Mouse (Mus musculus): ENCODE results near the gene Smarcb1. TPM values are rescaled to one million over a fixed set of nuclear protein-coding genes. Genes with fewer than 3 reads are reported as not detected.

The Smarcb1 gene
- polyA plus RNA-seq, 1 experiment from 2014 or later, result 185 TPM

- peaks cover 27% of the 10 kb centered on the region for H3K4me1 ChIP-seq
- H3K9me3 ChIP-seq, result no peaks in the 10 kb centered on the region
- ATAC-seq (ENCODE audit: insufficient number of reproducible peaks, low FRiP score, low TSS enrichment, low read depth), result peak; percentile 68
- H3K4me2 ChIP-seq, result peak overlapping the region; percentile 65
- H3K27me3 ChIP-seq, result no peaks in the 10 kb centered on the region
- H3K27ac ChIP-seq, result peak overlapping the region; percentile 95
- H3K36me3 ChIP-seq, result peaks cover 15% of the 10 kb centered on the region
- peak overlapping the region; percentile 75 for H3K4me3 ChIP-seq
- H3K9ac ChIP-seq, result peak overlapping the region; percentile 72; the same call in 1 of the 2 replicates
- WGBS, result 2% methylated on average over 27 of the region's 27 CpGs
Observed at GRCm38 (mm10) chr10:75859107-75859746, 62.2 kb downstream of the Smarcb1 start.

- Histone ChIP-seq H3K9me3 (no peaks in the 10 kb centered on the region), H3K9ac (no peak overlapping the region), H3K4me1 (peaks cover 27% of the 10 kb centered on the region), H3K27ac (no peak overlapping the region), H3K4me2 (no peak overlapping the region), H3K4me3 (no peak overlapping the region), H3K36me3 (peaks cover 15% of the 10 kb centered on the region), H3K27me3 (no peaks in the 10 kb centered on the region)
- WGBS, result 90% methylated on average over 4 of the region's 4 CpGs
- ATAC-seq (ENCODE audit: insufficient number of reproducible peaks, low FRiP score, low TSS enrichment, low read depth), result no peak
Observed at GRCm38 (mm10) chr10:75857598-75857997, 63.8 kb downstream of the Smarcb1 start.

GRCm38 (mm10) chr10:75856976-75857375 is 64.4 kb downstream of the Smarcb1 start:
- Histone ChIP-seq H3K36me3 (peaks cover 15% of the 10 kb centered on the region), H3K4me1 (peaks cover 27% of the 10 kb centered on the region), H3K27me3 (no peaks in the 10 kb centered on the region), H3K9me3 (no peaks in the 10 kb centered on the region), H3K4me2 (no peak overlapping the region), H3K27ac (no peak overlapping the region), H3K9ac (no peak overlapping the region), H3K4me3 (no peak overlapping the region)
- WGBS, result 75% methylated on average over 3 of the region's 3 CpGs
- no peak for ATAC-seq (ENCODE audit: insufficient number of reproducible peaks, low FRiP score, low TSS enrichment, low read depth)

- Histone ChIP-seq H3K27me3 (no peaks in the 10 kb centered on the region), H3K4me1 (peaks cover 33% of the 10 kb centered on the region), H3K27ac (no peak overlapping the region), H3K4me3 (no peak overlapping the region), H3K4me2 (no peak overlapping the region), H3K36me3 (peaks cover 15% of the 10 kb centered on the region), H3K9me3 (no peaks in the 10 kb centered on the region), H3K9ac (no peak overlapping the region)
- no peak for ATAC-seq (ENCODE audit: insufficient number of reproducible peaks, low FRiP score, low TSS enrichment, low read depth)
- 75% methylated on average over 11 of the region's 11 CpGs for WGBS
Observed at GRCm38 (mm10) chr10:75856155-75856907, 65.1 kb downstream of the Smarcb1 start.

GRCm38 (mm10) chr10:75855416-75855981 is 65.9 kb downstream of the Smarcb1 start:
- H3K36me3 ChIP-seq, result peaks cover 15% of the 10 kb centered on the region
- H3K4me2 ChIP-seq, result no peak overlapping the region
- H3K27ac ChIP-seq, result no peak overlapping the region
- ATAC-seq (ENCODE audit: insufficient number of reproducible peaks, low FRiP score, low TSS enrichment, low read depth), result no peak
- 89% methylated on average over 15 of the region's 15 CpGs for WGBS
- no peaks in the 10 kb centered on the region for H3K27me3 ChIP-seq
- no peak overlapping the region for H3K4me3 ChIP-seq
- H3K4me1 ChIP-seq, result peaks cover 34% of the 10 kb centered on the region
- H3K9me3 ChIP-seq, result no peaks in the 10 kb centered on the region
- H3K9ac ChIP-seq, result no peak overlapping the region

- no peak for ATAC-seq (ENCODE audit: insufficient number of reproducible peaks, low FRiP score, low TSS enrichment, low read depth)
- Histone ChIP-seq H3K4me2 (no peak overlapping the region), H3K27ac (no peak overlapping the region), H3K36me3 (peaks cover 15% of the 10 kb centered on the region), H3K4me3 (no peak overlapping the region), H3K9ac (no peak overlapping the region), H3K9me3 (no peaks in the 10 kb centered on the region), H3K27me3 (no peaks in the 10 kb centered on the region), H3K4me1 (peaks cover 31% of the 10 kb centered on the region)
- WGBS, result 79% methylated on average over 6 of the region's 6 CpGs
Observed at GRCm38 (mm10) chr10:75854791-75855190, 66.6 kb downstream of the Smarcb1 start.

- Histone ChIP-seq H3K9ac (no peak overlapping the region), H3K36me3 (peaks cover 15% of the 10 kb centered on the region), H3K4me3 (no peak overlapping the region), H3K27ac (no peak overlapping the region), H3K9me3 (no peaks in the 10 kb centered on the region), H3K4me2 (no peak overlapping the region), H3K27me3 (no peaks in the 10 kb centered on the region), H3K4me1 (peaks cover 30% of the 10 kb centered on the region)
- ATAC-seq (ENCODE audit: insufficient number of reproducible peaks, low FRiP score, low TSS enrichment, low read depth), result no peak
- WGBS, result 55% methylated on average over 5 of the region's 5 CpGs
Observed at GRCm38 (mm10) chr10:75854096-75854495, 67.3 kb downstream of the Smarcb1 start.

GRCm38 (mm10) chr10:75853452-75853851 is 68.0 kb downstream of the Smarcb1 start:
- ATAC-seq (ENCODE audit: insufficient number of reproducible peaks, low FRiP score, low TSS enrichment, low read depth), result 0 out of 2 replicates have a peak, but pooled peaks have one; percentile 42
- Histone ChIP-seq H3K27ac (no peak overlapping the region), H3K36me3 (peaks cover 15% of the 10 kb centered on the region), H3K4me3 (no peak overlapping the region), H3K9me3 (no peaks in the 10 kb centered on the region), H3K4me2 (no peak overlapping the region), H3K27me3 (no peaks in the 10 kb centered on the region), H3K4me1 (peaks cover 24% of the 10 kb centered on the region), H3K9ac (no peak overlapping the region)
- WGBS, result 30% methylated on average over 10 of the region's 10 CpGs

GRCm38 (mm10) chr10:75852539-75853125 is 68.8 kb downstream of the Smarcb1 start:
- no peak for ATAC-seq (ENCODE audit: insufficient number of reproducible peaks, low FRiP score, low TSS enrichment, low read depth)
- no peaks in the 10 kb centered on the region for H3K27me3 ChIP-seq
- no peaks in the 10 kb centered on the region for H3K9me3 ChIP-seq
- H3K27ac ChIP-seq, result no peak overlapping the region
- peaks cover 7% of the 10 kb centered on the region for H3K36me3 ChIP-seq
- no peak overlapping the region for H3K4me3 ChIP-seq
- WGBS, result 94% methylated on average over 12 of the region's 12 CpGs
- peaks cover 16% of the 10 kb centered on the region for H3K4me1 ChIP-seq
- H3K9ac ChIP-seq, result no peak overlapping the region
- H3K4me2 ChIP-seq, result no peak overlapping the region

GRCm38 (mm10) chr10:75851681-75852080 is 69.7 kb downstream of the Smarcb1 start:
- Histone ChIP-seq H3K4me1 (peaks cover 12% of the 10 kb centered on the region), H3K9me3 (no peaks in the 10 kb centered on the region), H3K4me3 (no peak overlapping the region), H3K27me3 (no peaks in the 10 kb centered on the region), H3K36me3 (no peaks in the 10 kb centered on the region), H3K27ac (no peak overlapping the region), H3K4me2 (no peak overlapping the region), H3K9ac (no peak overlapping the region)
- ATAC-seq (ENCODE audit: insufficient number of reproducible peaks, low FRiP score, low TSS enrichment, low read depth), result no peak
- WGBS, result 41% methylated on average over 3 of the region's 3 CpGs

- peaks cover 12% of the 10 kb centered on the region for H3K4me1 ChIP-seq
- H3K9me3 ChIP-seq, result no peaks in the 10 kb centered on the region
- no peak overlapping the region for H3K27ac ChIP-seq
- no peak overlapping the region for H3K4me3 ChIP-seq
- H3K9ac ChIP-seq, result no peak overlapping the region
- no peak for ATAC-seq (ENCODE audit: insufficient number of reproducible peaks, low FRiP score, low TSS enrichment, low read depth)
- H3K4me2 ChIP-seq, result no peak overlapping the region
- H3K27me3 ChIP-seq, result no peaks in the 10 kb centered on the region
- 10% methylated on average over 6 of the region's 6 CpGs for WGBS
- H3K36me3 ChIP-seq, result no peaks in the 10 kb centered on the region
Observed at GRCm38 (mm10) chr10:75851076-75851475, 70.3 kb downstream of the Smarcb1 start.

GRCm38 (mm10) chr10:75848382-75848781 is 73.0 kb downstream of the Smarcb1 start:
- Histone ChIP-seq H3K4me1 (peaks cover 12% of the 10 kb centered on the region), H3K27ac (no peak overlapping the region), H3K36me3 (no peaks in the 10 kb centered on the region), H3K4me3 (no peak overlapping the region), H3K4me2 (no peak overlapping the region), H3K9ac (no peak overlapping the region), H3K27me3 (no peaks in the 10 kb centered on the region), H3K9me3 (no peaks in the 10 kb centered on the region)
- no peak for ATAC-seq (ENCODE audit: insufficient number of reproducible peaks, low FRiP score, low TSS enrichment, low read depth)
- WGBS, result 17% methylated on average over 3 of the region's 3 CpGs
